Mouse (Mus musculus) cerebellum, postnatal 25 days (tissue): Measurements from ENCODE around the gene Dusp6.
"Not testable (repeated sequence)": the region's sequence is repeated elsewhere in the genome, so short reads cannot be mapped to it uniquely, and the experiment has no call there.

Experiments
- DNase-seq, 2 experiments: peaks; one replicate each; pipeline ENCODE4 v3.0.0; 2021; ENCODE audit warnings: mixed read lengths in 2 of 2

Dusp6 gene

DNA sequence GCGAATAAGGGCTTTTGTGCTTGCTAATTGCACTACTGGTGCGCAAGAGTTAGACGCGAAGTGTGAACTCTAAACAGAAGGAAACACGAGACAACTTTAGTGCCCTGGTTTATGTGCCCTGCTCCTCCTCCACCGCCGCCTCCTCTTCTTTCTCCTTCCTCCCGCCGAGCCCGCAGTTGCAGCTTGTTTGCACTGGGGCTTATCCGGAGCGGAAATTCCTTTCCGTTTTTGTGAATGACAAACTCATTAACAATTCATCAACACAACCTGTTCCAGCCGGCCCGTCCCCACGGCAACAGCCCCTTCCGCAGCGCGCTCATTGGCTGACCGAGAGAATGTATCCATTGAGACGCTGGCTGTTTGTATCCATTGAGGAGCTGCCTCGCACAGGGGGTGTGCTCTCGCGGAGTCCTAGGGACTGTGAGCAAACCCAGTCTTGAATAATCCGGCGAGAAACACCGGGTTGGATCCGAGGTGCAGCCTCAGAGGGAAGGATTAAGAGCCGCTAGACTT lies at the start of gene Dusp6:
Gene Dusp6 (plus strand): TSS at position 365 of the 513 bp plus-strand sequence.
- peak; percentile 83 to 90 for DNase-seq

DNA sequence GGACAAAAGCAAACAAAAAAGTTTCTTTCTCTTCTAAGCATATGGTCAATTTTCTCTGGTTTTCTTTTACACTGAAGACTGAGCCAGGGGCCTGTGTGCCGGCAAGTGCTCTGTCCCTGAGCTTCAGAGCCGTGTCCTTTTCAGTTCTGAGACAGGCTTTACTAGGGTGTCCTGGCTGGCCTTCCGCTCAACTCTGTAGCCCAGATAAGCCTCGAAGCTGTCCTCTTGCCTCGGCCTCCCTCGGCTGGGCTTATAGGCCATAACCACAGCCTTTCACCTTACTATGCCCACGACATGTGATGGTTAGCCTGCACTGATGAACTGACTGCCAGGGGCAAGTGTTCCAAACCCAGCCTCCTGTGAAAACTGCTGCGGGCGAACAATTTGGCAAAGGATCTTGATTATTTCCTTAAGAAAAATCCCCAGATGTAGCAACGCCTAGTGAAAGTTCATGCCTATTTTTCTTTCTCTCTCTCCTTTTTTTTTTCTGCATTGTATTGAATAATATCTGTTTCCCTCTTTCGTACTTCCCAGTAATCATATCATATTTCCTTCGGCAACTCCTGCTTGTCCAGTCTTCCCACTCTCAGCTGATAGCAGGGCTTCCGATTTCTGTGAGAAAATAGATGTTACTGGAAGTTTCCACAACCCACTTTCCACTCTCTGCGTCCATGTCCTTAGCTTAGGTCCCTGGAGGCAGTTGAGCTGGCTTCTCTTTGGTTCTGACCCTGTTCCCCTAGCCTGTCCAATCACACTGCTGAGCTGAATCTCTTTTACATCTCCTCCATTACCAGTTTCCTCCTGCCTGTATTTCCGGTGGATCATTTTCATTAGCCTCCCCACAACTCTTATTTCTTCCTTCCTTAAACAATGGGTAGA lies 48.4 kb upstream of the Dusp6 start:
- DNase-seq, result no peak

DNA sequence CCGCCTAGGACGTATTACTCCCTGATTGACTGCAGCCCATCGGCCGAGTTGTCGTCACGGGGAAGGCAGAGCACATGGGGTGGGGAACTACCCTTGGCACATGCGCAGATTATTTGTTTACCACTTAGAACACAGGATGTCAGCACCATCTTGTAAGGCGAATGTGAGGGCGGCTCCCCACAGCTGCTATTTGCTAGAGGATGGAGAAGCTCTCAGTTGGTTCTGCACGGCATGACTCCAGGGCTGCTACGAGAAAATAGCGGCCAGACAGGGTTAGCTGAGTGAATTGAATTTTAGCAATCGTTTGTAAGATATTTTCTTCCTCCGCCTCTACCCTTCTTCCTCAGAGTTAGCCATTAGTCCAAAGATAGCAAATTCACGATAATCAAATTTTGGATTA lies 46.5 kb upstream of the Dusp6 start:
- not testable (repeated sequence) for DNase-seq

DNA sequence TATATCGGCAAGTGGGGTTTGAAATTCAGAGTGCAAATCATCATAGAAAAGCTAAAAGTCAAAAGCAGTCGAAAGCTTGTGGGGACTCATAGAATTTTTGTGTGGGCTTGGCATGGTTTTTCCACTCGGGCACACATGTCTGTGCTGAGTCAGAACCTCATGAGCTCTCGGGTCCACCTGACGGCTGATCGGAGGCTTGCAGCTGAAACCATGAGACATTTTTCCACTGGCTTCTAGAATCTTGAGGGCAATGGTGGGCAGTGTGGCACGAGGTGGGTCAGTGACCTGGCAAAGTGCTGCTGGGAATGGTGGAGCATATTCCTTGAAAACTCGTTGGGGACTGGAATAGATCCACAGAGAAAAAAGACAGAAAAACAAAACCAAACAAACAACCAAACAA lies 41.5 kb upstream of the Dusp6 start:
- DNase-seq, result no peak

GRCm38 (mm10) chr10:99222726-99223125 lies 40.3 kb upstream of the Dusp6 start:
- no peak for DNase-seq

DNA sequence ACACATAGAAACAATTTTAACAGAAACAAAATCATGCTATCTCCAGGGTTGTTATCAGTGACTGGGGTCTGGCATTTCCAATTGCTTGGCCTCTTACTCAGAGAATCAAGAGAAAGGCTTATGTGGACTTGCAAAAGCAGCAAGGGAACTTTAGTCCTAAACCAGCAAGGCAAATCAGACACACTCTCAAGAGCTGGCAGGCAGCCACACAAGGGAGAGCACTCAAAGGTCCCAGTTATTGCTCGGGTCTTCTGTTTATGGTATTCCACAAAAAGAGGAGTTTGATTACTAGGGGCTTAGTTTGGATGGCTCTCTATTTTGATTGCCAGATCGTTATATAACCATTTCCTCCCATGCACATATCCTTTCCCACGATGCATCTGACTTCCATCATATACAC lies 38.8 kb upstream of the Dusp6 start:
- DNase-seq, result no peak

GRCm38 (mm10) chr10:99226782-99227181 lies 36.2 kb upstream of the Dusp6 start:
- no peak for DNase-seq

DNA sequence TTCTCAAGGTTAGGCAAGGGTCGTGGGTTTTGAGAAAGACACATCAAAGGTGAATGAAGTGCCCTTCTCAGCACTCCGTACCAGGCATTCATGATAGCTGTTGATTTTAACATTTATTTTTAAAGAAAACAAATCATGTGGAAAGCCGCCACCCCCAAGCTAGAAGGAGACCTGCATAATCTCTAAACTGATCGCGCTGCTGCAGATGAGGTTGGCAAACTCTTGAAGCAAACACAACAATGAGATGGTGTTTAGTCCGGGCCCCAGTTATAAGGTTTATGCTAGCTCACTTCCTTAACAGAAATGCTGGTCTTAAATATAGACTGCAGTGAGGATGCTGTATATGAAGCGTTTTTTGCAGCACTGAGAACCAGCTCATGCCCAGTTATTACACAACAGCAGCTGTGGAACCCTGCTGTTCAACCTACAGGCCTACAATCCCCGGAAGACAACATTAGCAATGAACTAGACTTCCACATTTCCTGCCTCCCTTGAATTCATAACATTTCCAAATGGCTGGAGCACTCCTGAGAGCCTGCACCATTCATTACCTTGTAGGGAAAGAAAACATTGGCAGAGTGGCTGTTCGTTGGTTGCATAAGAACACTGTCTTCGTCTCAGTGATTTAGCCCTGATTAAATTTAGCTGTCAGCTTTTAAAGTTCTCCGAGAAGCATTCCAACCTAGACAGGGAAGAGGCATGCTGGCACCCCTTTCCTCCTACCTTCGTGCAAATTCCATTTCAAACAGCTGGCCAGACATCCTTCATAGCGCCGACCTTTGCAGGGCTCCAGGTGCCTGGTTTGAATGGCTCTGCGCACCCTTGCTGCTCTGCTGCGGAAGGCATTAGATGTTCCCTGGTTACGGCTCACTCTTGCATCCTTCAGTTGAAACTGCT lies 34.8 kb upstream of the Dusp6 start:
- no peak for DNase-seq

GRCm38 (mm10) chr10:99229031-99229684 lies 33.9 kb upstream of the Dusp6 start:
- no peak for DNase-seq

- DNase-seq, result no peak
Measured at GRCm38 (mm10) chr10:99232518-99233227, 30.4 kb upstream of the Dusp6 start.

GRCm38 (mm10) chr10:99234336-99234735 lies 28.7 kb upstream of the Dusp6 start:
- DNase-seq, result no peak

DNA sequence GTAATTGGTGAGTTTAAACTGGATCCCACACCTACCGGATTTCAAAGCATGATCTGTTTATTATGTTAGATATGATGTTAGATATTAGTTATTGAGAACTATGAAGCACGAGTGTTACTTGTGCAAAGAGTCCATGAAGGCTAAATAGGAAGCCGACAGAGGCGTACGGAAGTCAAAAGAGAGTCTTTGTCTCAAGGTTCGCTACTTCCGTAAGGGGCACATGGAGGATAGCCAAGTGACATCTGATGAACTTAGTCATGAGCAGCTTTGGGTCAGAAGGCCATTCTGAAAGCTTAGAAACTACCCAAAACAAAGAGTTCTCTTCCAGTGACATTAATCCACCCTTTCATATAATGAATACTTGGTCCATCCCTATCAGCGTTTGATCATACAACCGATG lies 27.9 kb upstream of the Dusp6 start:
- no peak for DNase-seq

- DNase-seq, result no peak
Measured at GRCm38 (mm10) chr10:99237205-99237832, 25.7 kb upstream of the Dusp6 start.

GRCm38 (mm10) chr10:99238537-99238936 lies 24.5 kb upstream of the Dusp6 start:
- no peak for DNase-seq

DNA sequence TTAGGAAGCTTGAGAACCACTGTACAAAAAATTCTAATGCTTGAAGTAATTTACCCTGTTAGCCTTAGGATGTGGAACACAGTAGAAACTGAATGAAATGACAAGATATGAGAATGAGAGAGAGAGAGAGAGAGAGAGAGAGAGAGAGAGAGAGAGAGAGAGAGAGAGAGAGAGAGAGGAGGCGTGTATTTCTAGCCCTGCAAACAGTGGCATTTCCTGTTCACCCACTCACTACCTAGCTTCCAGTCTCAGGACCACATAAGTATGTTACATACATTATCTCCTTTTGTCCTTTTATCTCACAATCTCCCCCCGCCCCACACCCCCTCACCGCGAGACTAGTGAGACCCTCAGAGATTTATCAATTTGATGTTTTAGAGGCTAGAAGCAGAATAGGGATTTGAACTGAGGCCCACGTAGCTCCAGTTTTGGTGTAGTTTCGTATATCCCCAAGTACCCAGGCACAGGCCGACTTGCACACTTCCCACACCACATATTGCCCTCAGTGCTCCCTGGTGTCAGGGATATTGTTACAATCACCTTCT lies 21.7 kb upstream of the Dusp6 start:
- no peak for DNase-seq

DNA sequence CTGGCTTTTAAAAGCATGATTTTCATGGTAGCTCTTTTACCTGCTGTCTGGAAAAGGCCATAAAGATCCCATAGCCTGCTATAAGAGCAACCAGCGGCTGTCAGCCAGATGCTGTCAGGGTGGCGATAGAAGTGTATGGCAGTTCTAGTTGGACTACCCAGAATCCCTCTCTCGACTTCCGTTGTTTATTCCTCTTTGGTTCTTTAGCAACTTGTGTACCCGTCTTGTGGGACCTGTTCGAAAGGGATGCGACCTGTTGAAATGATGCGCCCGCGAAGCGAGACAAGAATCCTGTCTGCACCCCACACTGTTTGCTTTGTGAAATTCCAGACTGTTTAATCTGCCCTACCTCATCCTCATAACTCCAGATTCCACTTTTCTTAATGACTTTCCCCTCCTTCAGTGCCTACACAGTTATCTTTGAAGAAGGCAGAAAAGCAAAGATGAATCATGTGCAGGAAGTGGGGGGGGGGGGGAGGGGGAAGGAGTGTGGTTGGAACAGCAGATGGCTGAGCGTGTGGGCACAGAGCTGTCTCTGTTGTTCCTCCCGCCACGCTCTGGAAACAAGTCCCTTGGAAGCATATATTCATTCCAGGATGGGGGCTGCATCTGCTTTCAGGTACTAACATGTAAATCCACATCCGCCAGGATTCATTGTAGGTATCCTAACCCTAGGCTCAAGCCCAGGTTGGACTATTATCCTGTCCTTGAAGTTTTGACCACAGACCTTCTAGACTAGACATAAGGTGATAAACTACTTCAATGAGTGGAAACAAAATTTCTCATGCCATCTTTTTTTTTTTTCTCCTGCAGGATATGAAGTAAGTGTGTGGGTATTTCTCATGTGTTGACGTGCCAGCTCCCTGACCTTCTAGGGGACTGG lies 21.0 kb upstream of the Dusp6 start:
- DNase-seq, result peak; percentile 30 to 52

DNA sequence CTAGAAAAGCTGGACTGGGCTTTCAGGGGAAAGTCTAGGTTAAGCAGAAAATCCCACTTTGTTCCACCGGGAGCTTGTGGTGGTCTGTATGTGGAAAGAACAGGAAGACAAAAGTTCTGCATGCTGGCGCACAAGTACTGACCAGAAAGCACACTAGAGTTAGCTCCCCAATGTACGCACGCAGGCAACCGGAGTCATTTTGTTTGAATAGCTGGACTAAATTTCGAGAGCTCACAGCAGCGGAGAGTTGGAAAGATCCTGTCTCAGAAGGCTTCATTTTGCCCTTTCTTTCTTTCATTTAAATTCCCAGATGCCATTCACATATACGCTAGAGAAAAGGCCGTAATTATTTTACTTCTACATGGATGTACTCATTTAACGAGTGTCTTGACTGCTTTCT lies 20.3 kb upstream of the Dusp6 start:
- DNase-seq, result no peak

DNA sequence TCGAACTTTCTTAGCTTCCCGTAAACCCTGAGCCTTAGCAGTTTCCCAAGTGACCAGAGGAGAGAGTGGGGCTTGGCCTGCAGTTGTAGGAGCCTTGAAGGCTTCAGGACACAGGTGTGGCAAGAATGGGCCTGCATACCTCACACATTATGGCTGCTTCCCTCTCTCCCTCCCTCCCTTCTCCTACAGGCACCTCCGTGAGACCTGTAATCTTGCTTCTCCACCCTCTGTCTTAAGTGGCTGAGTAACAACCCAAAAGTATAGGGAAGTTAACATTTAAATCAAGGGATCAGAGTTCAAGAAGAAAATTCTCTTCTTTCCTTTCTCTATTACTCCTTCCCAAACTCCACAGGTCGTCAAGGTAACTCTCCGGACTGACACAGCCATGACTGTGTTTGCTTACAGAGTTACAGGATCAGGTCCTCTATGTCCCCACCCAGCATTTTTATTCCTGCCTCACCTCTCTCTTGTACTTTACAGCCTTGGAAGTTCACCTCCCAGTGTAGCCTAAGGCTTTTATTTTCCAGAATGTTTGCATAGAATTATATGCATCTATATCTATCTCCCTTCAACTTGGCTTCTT lies 19.0 kb upstream of the Dusp6 start:
- no peak for DNase-seq

DNA sequence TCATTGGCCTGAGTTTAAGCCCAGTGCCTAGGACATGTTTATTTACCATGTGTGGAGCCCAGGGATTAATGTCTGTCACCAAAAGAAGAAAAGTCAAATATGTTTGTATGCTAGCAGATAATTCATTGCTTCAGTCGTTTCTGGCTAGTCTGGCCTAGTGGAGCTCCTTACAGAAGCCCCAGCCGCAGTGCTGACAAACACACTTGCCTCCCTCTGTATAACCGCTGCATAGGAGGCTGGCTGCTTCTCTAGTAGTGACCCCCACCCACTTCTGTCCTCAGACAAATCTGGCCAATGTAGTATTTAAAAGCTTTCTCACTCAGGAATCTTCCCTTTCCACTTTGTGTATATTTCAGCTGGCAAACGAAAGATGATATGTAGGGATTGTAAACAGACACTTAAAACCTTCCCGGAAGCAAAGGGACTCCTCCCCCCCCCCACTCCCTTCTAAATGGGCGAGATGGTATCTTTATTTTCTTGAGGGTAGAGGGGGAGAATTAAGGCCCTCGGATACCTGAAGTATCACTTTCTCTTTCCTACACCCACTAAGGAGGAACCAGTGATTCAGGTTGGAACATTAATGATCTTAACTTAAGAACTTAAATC lies 18.3 kb upstream of the Dusp6 start:
- DNase-seq, result no peak
